Mouse (Mus musculus): ENCODE data around the gene Slit3.

Slit3 gene

GRCm38 (mm10) chr11:35527816-35528462 lies 406.9 kb downstream of the Slit3 start:
- no peak for DNase-seq (ENCODE audit: low spot score)

DNA sequence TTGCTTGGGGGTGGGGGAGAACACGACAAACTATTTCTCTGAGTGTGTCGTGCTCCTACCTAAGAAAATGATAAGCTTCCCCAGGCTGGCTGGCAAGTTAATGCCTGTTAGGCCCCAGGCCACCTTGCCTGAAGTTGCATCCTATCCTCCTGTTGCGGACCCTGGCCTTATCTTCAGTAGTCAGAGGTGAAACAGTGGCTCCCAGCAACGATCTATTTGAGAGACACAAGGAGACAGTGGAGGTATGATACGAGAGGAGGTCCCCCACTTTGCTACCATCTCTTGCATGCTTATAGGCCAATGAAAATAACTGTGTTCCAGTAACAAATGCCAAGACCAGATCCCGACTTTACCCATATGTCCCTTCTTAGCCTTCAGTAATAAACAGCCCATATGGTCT lies 414.0 kb downstream of the Slit3 start:
- no peak for DNase-seq (ENCODE audit: low spot score)

- no peak for DNase-seq (ENCODE audit: low spot score)
These were observed 416.4 kb downstream of the Slit3 start for GRCm38 (mm10) chr11:35537128-35538088.

GRCm38 (mm10) chr11:35542731-35543130 lies 421.7 kb downstream of the Slit3 start:
- DNase-seq (ENCODE audit: low spot score) = no peak

- DNase-seq (ENCODE audit: low spot score) = no peak
These were observed 423.4 kb downstream of the Slit3 start for GRCm38 (mm10) chr11:35544112-35545064.

- DNase-seq (ENCODE audit: low spot score) = no peak
These were observed 425.2 kb downstream of the Slit3 start for GRCm38 (mm10) chr11:35546081-35546822.

GRCm38 (mm10) chr11:35550036-35550435 lies 429.0 kb downstream of the Slit3 start:
- DNase-seq (ENCODE audit: low spot score) = no peak

DNA sequence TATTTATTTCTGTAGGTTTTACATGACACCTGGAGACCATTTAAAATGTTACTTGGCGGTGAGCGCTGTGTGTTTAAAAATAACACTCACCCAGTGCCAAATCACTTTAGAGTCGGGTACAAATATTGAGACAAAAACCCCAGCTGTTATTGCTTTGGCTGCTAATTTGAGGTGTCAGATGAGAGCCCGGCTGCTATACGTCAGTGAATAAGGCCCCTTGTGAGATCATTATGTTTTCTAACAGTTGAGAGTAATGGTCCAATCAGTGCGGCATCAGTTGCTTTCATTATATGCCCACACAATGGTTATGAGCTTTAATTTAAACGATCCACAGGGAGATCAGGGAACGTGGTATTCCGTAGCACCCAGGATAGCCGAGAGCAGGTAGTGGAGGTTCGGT lies 435.2 kb downstream of the Slit3 start:
- DNase-seq (ENCODE audit: low spot score) = no peak

DNA sequence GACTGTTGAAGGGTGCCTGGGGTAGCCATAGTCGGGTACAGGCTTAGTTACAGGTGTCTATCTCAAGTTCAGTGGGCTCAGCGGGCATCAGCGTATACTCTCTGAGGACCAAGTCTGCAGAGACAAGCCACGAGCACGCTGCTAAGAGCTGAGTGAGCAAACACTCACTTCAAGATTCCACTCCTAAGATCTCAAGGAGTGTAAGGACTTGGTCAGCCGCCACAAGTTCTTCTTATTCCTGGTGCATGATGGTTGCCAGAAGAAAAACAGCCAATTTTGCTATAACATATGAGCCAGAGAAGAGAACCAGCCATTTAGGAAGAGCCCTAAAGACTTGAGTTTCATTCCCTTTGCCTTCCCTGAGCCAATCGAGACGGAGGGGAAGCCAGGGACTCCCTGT lies 436.5 kb downstream of the Slit3 start:
- DNase-seq (ENCODE audit: low spot score) = no peak

- DNase-seq (ENCODE audit: low spot score) = no peak
These were observed 437.3 kb downstream of the Slit3 start for GRCm38 (mm10) chr11:35558311-35558710.

GRCm38 (mm10) chr11:35559386-35559785 lies 438.4 kb downstream of the Slit3 start:
- DNase-seq (ENCODE audit: low spot score) = no peak

DNA sequence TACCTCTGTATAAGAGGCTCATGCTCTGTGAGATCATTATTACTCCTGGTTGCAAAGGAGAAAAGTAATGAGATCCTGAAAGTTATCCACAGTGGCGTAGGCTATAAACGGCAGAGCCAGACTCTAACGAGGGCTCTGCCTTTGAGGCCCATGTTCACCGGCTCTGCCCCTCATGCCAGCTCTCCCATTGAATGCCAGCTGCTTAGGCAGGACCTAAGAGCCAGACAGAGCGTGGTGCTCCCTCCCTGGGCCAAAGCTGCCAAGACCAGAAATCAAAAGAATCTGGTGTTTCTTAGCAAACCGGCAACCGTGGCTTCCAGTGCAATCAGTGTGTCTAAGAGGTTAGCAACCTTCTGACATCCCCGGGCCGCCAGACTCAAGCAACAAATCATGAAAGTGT lies 440.7 kb downstream of the Slit3 start:
- no peak for DNase-seq (ENCODE audit: low spot score)

DNA sequence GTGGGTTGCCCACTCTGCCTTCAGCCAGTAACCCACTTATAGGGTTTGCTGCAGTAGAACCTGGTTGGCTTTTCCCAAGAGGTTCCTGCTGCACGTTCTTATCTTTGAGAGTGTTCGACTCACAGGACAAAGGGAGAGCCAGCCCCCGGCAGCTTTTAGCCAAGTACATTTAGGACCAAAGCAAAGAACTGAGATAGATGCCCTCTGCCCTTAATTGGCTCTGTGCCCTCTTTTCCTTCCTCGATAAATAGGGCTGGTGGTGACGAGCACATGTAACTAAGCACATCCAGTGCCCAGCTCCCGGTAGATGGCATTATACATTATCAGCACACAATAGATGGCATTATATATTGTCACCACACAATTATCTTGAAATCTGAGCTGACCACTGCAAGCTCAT lies 444.3 kb downstream of the Slit3 start:
- no peak for DNase-seq (ENCODE audit: low spot score)

DNA sequence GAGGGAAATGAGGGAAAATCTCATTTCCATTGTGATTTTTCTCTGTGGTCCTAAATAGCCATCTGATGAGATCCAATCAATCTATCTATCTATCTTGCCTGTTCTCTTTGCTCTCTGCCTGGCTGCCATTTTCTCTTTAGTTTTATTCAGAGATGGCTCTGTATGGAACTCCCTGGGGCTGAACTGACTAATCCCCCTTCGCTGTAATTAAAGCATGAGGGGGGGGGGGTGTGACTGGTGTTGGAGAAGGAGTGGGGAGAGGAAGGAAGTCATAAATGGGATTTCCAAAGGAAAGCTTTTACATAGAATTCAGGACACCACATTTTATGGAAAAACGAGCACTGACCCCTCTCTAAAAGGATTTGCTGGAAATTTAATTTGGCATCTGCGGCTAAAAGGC lies 445.7 kb downstream of the Slit3 start:
- DNase-seq (ENCODE audit: low spot score) = no peak

DNA sequence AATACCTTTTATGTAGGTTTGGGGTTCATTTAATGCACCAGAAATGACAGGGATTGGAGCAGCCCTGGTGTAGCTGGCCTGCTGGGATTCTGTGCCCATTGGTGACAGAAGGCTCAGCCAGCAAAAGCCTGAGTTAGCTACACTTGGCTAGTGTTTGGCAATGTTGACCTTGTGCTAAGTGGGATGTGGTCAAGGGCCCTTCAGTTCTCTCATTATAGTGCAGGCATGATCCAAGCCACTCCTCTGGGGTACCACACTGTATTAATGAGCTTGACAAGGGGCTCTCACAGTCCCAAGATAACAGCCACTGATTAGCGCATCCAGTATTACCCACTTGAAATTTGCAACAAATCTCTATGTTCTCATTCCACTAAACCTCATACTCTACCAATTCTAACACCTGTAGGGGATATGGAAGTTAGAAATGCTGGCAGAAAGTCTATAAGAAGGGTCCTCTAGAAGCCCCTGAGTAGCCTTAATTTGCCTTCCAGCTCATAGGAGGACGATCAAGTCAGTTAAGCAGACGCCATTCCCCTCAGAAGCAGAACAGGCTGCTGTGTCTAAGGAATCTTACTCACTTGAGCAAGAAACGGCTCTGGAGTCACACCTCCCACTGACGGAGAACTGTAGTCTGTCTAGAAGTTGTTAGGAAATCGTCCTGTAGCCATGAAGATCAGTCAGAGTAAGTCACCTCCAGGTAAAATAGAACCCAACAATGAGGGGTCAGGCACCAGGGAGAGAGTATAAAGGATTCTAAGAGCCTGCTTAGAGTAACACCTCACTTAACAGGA lies 448.3 kb downstream of the Slit3 start:
- no peak for DNase-seq (ENCODE audit: low spot score)

GRCm38 (mm10) chr11:35569957-35570356 lies 448.9 kb downstream of the Slit3 start:
- no peak for DNase-seq (ENCODE audit: low spot score)

- DNase-seq (ENCODE audit: low spot score) = no peak
These were observed 450.9 kb downstream of the Slit3 start for GRCm38 (mm10) chr11:35571910-35572309.

GRCm38 (mm10) chr11:35578796-35579195 lies 457.8 kb downstream of the Slit3 start:
- no peak for DNase-seq (ENCODE audit: low spot score)

GRCm38 (mm10) chr11:35582591-35582990 lies 461.6 kb downstream of the Slit3 start:
- DNase-seq (ENCODE audit: low spot score) = no peak

DNA sequence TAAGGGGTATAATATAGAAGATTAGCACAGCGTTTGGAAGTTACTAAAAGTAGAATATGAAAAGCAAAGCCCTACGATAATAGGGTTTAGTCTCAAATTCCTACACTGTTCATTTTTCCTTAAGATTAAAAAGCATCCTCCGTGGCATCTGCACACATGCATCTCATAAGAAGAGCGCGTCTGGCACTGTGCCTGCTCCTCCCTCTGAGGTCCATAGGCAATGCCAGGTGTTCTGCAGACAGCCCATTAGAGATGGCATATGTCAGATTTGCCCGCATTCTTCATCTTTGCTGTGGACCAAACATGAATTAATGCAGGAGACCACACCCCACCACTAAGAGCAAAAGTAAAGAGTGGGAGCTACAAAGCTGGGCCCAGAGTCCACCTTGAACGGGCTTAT lies 462.6 kb downstream of the Slit3 start:
- no peak for DNase-seq (ENCODE audit: low spot score)
